Mouse (Mus musculus) adrenal gland, postnatal 4 days (tissue): ENCODE results near the gene Zfp704. TPM values are rescaled to one million over a fixed set of nuclear protein-coding genes. Genes with fewer than 3 reads are reported as not detected.

Experiments
- DNase-seq, 2 experiments: peaks; one replicate each; pipeline ENCODE4 v3.0.0; 2021 to 2022; ENCODE audit warnings: low spot score in 2 of 2, mixed read lengths in 2 of 2
- long read RNA-seq, 2 experiments: library from polyadenylated mRNA; stranded (forward); transcript quantifications; one replicate each; pipeline ENCODE4 v2.0.0; 2021
- total RNA-seq, 2 experiments: library from RNA; stranded (reverse); gene quantifications; 2 replicates each; pipeline ENCODE4 v1.2.3; 2021

Gene Zfp704
- 10 to 100 TPM; 29.1 to 34.6 TPM for total RNA-seq
- long read RNA-seq, experiment 1, full-length matches to known transcripts, result 8 of 12 reads
- long read RNA-seq, experiment 1, partial matches to known transcripts, result 0 of 12 reads
- long read RNA-seq, experiment 1, other reads (novel, unspliced or antisense), result 4 of 12 reads
- long read RNA-seq, experiment 2, full-length matches to known transcripts, result 26 of 37 reads
- long read RNA-seq, experiment 2, partial matches to known transcripts, result 3 of 37 reads
- long read RNA-seq, experiment 2, other reads (novel, unspliced or antisense), result 8 of 37 reads

GRCm38 (mm10) chr3:9609581-9610341 is at the start of gene Zfp704:
Gene Zfp704 (minus strand): TSS chr3:9610085.
- peak; percentile 44 to 75 for DNase-seq

- no peak for DNase-seq
These were observed 23.4 kb upstream of the Zfp704 start for GRCm38 (mm10) chr3:9633036-9634005.

- DNase-seq, result no peak
These were observed 20.1 kb upstream of the Zfp704 start for GRCm38 (mm10) chr3:9629951-9630350.

- DNase-seq, result no peak
These were observed 18.2 kb upstream of the Zfp704 start for GRCm38 (mm10) chr3:9628041-9628440.

GRCm38 (mm10) chr3:9626149-9626548 is 16.3 kb upstream of the Zfp704 start:
- no peak for DNase-seq

GRCm38 (mm10) chr3:9620611-9621010 is 10.7 kb upstream of the Zfp704 start:
- DNase-seq, result no peak

- DNase-seq, result no peak
These were observed 9.8 kb upstream of the Zfp704 start for GRCm38 (mm10) chr3:9619562-9620275.

GRCm38 (mm10) chr3:9617101-9617500 is 7.2 kb upstream of the Zfp704 start:
- no peak for DNase-seq

GRCm38 (mm10) chr3:9614676-9615075 is 4.8 kb upstream of the Zfp704 start:
- no peak for DNase-seq

GRCm38 (mm10) chr3:9614011-9614410 is 4.1 kb upstream of the Zfp704 start:
- DNase-seq, result no peak

- no peak for DNase-seq
These were observed 1.3 kb upstream of the Zfp704 start for GRCm38 (mm10) chr3:9611226-9611625.

- DNase-seq, result no peak
These were observed 541 bp upstream of the Zfp704 start for GRCm38 (mm10) chr3:9610426-9610825.

- DNase-seq, result peak; percentile 12 to 20
These were observed 842 bp downstream of the Zfp704 start for GRCm38 (mm10) chr3:9608906-9609580.

GRCm38 (mm10) chr3:9608441-9608905 is 1.4 kb downstream of the Zfp704 start:
- peak in 1 of 2 experiments; percentile 13 for DNase-seq

GRCm38 (mm10) chr3:9607686-9608085 is 2.2 kb downstream of the Zfp704 start:
- DNase-seq, result no peak

GRCm38 (mm10) chr3:9605784-9606706 is 3.8 kb downstream of the Zfp704 start:
- no peak for DNase-seq

GRCm38 (mm10) chr3:9604941-9605340 is 4.9 kb downstream of the Zfp704 start:
- DNase-seq, result no peak

- DNase-seq, result no peak
These were observed 6.0 kb downstream of the Zfp704 start for GRCm38 (mm10) chr3:9603866-9604265.

GRCm38 (mm10) chr3:9600577-9600976 is 9.3 kb downstream of the Zfp704 start:
- no peak for DNase-seq
